Mouse (Mus musculus): ENCODE measurements around the gene Pole3.

Gene Pole3

DNA sequence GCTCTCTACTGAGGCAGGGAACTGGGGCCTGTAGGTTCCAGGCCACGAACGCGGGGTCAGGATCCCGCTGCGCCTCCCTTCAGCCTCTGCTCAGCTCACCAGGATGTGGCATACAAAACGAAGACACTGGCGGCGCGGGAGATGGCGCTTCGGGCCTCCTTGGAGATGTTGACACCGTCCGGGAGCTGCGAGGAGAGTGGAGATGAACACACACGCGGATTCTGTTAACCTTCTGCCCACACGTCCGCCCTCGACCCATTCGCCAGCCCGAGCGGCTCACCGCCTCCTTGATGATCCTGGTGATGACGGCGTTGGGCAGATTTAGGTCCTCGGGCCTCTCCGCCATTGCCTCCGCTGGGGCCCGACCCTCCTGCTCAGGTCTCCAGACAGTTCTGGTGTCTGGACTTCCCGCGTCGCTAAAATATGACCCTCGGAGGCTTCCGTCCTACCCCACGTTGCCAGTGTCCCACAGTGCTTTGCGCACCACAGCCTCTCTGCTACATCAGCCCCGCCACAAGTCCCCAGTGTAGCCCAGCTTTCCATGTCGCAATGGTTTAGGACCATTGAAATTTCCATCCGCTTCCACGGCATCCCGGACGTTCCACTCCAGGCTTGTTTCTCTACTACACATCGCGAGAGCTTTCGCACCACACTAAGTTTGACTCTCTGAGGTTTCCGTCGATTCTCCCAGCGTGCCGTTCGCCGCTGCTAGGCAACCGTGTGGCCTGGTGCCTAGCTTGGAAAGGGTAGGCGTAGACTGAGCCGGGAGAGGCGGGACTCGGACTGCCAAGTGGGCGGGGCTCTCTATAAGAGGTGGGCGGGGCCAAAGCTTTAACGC is at the start of gene Pole3, which contains the start of gene 4933430I17Rik:
Gene Pole3, minus strand, starts transcription at position 418 of the 838 bp plus-strand sequence.
Gene 4933430I17Rik, plus strand, starts transcription at position 719 of the 838 bp plus-strand sequence.
- DNase-seq, result peak; percentile 95

- no peak for DNase-seq
Observed at GRCm38 (mm10) chr4:62570029-62570428, 45.2 kb upstream of the Pole3 start.

DNA sequence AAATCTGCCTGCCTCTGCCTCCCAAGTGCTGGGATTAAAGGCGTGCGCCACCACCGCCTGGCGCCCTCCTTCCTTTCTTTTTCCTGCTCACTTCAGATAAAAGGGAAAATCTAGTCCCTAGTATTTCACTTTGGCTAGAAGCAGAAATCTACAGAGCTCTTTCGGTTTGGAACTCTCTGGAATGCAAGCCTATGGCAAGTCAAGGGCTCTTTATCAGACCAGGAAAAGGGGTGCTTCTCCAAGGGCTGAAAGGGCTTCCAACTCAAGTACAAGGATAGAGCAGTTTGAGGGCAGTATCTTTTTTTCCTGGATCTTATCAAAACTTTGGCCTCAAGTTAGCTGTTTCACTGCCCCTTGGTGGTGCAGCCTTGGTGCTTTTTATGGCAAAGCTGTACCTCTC is 44.7 kb upstream of the Pole3 start:
- no peak for DNase-seq

- no peak for DNase-seq
Observed at GRCm38 (mm10) chr4:62568359-62568758, 43.5 kb upstream of the Pole3 start.

GRCm38 (mm10) chr4:62567696-62568095 is 42.8 kb upstream of the Pole3 start:
- DNase-seq, result no peak

DNA sequence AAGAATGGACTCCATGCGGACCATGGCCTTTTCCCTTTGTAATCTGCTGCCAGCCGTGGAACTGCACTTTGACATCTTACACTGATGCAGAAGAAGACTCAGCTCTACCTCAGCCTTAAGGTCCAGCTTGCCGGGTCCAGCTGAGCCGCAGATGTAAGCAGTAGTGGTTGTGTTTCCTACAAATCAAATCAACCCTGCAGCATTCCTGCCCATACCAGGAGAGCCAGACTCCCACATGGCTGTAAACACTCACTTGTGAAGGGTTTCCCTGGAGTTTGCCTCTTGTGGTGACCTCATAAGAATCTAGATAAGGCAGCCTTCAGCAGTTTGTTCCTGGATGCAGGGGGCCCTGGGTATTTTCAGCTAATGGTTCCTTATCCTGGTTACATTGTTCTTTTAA is 41.7 kb upstream of the Pole3 start:
- DNase-seq, result no peak

- no peak for DNase-seq
Observed at GRCm38 (mm10) chr4:62562006-62562405, 37.1 kb upstream of the Pole3 start.

GRCm38 (mm10) chr4:62561630-62562001 is 36.7 kb upstream of the Pole3 start:
- DNase-seq, result no peak

DNA sequence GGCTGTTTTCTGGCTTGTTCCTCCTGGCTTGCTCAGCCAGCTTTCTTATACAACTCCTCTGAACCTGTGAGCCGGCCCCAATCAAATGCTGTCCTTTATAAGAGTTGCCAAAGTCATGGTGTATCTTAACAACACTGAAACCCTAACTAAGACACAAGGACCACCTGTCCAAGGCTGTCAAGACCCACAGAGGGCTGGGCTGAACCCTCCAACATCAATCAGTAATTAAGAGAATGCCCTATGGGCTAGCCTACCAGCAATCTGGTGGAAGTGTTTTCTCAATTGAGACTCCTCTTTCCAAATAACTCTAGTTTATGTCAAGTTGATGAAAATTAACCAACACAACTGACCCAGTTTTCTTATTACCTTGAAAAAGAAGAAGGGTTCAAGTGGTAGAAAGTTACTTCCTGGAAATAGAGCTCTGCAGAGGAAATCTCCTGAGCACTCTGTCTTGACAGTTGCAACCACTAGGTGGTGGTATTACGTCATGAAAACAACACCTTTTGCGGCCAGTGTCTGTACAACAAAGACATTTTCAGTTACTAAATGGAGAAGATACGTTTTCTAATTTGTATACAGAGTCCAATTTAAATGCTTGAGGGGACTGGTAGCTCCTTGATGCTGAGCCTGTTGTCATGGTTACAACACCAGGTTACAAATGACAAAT is 36.2 kb upstream of the Pole3 start:
- DNase-seq, result peak; percentile 70

DNA sequence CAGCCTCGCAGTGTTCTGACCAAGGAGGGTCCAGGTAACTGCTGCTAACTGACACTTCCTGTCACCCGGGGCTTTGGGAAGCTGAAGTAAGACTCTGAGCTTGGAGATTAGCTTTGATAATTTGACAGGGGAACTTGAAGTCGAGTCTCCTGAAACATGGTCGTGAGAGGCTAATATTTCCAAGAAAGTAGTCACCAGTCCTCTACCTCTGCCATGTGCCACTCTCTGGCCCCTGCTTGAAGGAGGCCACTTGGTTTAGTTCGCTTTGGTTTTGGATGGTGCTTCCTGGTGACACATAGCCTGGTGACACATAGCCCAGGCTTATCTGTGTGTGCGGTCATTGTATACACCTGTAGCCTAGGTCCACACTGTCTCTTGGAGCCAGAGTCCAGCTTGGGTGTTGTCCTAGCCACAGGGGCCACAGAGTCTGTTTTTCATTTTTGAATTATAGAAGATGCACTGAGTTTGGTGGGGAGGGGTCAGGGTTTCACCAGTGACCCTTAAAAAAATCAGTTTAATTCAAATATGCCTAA is 35.0 kb upstream of the Pole3 start, which contains the start of gene Rgs3:
Gene Rgs3, plus strand, starts transcription at position 51 of the 533 bp plus-strand sequence.
- DNase-seq, result no peak

DNA sequence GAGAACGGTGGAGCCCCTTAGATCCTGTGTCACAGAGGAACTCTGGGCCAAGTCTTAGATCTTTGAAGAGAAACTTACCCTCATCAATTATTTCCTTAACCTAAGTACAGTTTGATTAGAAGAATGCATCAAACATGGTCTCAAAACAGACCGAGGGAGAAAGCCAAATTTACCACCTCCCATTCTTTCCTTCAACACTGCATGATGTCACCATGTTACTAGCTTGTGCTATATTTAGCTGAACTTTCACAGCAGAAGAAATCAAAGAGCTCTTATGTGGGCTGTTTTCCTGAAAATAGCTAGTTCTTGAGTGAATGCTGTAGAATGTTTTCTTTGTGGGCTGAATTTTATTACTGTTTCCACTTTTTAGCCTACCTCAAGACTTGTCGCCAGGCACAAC is 32.6 kb upstream of the Pole3 start:
- DNase-seq, result no peak

GRCm38 (mm10) chr4:62551966-62552365 is 27.1 kb upstream of the Pole3 start:
- DNase-seq, result no peak

GRCm38 (mm10) chr4:62544801-62545200 is 19.9 kb upstream of the Pole3 start:
- DNase-seq, result no peak

DNA sequence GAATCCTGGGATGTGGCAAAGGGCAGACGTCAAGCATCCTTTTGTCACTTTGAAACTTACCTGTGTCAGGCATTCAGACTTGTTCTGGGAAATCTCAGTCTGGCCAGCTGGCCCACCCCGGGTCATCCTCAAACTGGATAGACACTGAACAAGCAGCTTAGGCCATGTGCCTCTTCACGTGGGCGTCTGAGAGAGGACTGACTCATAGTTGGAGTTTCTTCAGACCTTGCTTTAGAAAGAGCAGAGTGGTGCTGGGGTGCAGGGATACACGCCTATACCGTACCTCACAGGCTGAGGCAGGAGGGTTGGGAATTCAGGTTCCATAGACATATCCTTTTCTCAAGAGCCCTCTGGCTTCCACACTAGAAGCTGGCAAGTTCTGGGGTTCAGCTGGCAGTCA is 18.9 kb upstream of the Pole3 start:
- no peak for DNase-seq

DNA sequence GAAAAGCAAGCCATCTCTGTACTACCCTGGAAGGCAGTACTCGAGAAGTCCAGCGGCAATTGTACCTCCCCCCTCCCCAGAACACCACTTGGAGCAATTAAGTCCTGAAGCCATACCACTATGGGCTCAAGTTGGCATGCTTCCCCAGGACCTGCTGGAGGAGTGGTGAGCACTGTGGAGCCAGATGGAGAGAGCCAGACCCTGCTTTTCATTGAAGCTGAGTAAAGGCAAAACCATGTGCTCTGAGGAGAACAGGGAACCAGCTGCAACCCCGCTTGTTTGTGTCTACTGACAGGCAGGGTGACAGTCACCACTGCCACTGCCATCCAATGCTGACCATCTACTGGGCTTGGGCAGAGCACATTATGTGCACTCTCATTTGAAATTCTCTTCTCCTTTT is 16.9 kb upstream of the Pole3 start:
- DNase-seq, result no peak

DNA sequence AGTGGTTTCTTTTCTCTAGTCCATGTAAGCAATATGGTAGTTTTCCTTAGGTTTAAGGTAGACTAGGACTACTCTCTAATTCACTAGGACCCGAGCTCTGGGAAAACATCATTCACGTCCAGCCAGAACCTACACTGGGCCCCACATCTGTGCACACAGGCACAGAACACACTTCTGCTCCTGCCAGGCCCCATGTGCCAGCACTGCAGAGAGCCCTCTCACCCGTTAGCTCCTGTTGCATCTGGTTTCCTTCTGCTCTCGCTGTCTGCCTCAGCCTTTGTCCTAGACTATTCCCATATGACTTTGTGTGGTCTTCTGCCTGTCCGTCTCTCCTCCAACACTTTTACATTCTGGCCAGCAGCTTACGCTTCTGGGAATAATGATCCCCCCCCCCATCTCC is 8.9 kb upstream of the Pole3 start:
- no peak for DNase-seq

DNA sequence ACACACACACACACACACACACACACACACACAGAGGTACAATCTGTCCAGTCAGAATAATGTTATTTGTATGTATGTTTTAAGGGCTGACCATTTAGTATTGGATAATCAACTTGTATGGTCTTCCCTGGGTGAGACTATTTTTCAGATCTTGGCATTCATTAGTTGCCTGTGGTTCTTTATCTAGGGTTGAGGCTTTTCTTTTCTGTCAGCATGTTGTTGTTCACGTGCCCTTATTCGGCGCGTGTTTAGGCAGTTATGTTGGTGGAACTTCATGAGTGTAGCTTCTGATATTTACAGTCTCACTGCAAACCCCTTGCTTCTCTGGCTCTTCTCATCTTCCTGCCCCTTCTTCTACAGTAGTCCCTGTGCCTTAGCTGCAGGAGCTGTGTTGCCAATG is 2.8 kb upstream of the Pole3 start:
- no peak for DNase-seq

DNA sequence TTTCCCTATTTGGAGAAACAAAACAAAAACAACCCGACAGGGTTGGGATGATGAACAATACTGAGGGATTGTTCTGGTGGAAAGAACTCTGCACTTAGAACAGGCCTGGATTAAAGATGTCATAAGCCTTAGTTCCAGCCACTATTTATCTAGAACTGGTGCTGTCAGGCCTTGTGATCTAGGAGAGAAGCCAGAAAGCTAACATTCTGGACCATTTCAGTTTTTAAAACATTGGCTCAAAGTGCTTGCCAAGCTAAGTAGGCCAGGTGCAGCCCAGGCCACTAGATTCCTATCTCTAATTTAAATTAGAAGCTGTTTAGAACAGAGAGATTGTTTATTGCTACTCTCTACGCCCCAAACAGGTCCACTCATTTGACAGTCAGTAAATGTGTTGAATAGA is 1.4 kb upstream of the Pole3 start:
- DNase-seq, result no peak

DNA sequence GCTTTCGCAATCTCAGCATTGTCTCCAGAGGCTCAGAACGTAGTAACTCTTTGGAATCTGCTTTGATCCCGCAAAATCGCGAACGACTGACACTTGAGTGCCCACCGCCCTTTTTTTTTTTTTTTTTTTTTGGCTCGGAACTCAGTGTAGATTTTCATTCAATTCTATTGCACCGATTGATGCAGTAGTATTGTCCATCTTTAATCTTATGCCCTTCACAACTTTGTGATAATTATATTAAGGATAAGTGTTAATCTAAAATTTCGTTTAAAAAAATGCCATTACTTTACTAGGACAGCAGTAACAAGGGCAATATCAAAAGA is 582 bp upstream of the Pole3 start:
- no peak for DNase-seq

DNA sequence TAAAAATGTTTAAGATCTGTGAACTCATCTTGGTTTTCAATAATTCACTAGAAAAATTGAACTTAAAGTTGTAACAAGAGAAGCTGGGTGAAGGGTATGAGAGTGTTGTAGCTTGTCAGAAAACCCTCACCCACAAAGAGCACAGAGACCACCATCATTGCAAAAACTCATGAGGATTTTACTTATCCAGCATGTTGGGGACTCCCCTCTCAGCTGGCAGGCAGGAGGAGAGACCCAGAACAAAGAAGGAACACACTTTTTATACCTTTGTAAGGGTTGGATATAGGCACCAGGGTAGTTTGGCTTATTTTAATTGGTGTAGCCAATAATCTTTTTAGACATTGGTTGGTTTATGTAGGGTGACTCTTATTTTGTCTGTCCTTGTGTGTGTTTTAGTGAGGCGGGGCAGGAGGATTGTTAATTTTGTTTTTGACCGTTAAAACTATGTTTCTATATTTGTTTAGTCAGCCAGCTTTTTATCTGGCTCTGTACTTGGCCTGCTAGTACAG is 3.9 kb downstream of the Pole3 start:
- DNase-seq, result no peak

- peak; percentile 85 for DNase-seq
Observed at GRCm38 (mm10) chr4:62519849-62520233, 5.0 kb downstream of the Pole3 start, which contains the start of gene Alad. Gene Alad, minus strand, starts transcription at chr4:62519918.

GRCm38 (mm10) chr4:62519122-62519848 is 5.6 kb downstream of the Pole3 start:
- DNase-seq, result no peak

All from right cerebral cortex, adult 18-20 months (tissue).